Mouse (Mus musculus) MEL (cell line): ENCODE measurements at regions not wholly inside any gene's neighbourhood (a gene's known extent, or its start where the extent isn't known, plus 50 kb on each side); places are given as distances from the start of the nearest gene placed in this dataset.

Source experiments
- DNase-seq: peaks from one replicate; pipeline ENCODE4 v3.0.0; 2011; ENCODE audit warnings: low read depth, low spot score
- H3K27ac ChIP-seq: 2 replicates; pipeline ENCODE4 v1.5.1; 2012; ENCODE audit warnings: low read depth, mild to moderate bottlenecking, control low read depth, low read length, moderate library complexity; ENCODE audit not compliant: control insufficient read depth
- H3K27me3 ChIP-seq, 2 experiments: fragments of 150-350 bp in 1 of 2; sonication (generic) in 1 of 2; 2 replicates each; pipeline ENCODE4 v1.6.1; 2012; ENCODE audit warnings: low read length in 2 of 2, mild to moderate bottlenecking in 2 of 2, improper control_type of control experiment in 1 of 2, moderate library complexity in 1 of 2; ENCODE audit not compliant: insufficient read depth in 2 of 2, control insufficient read depth in 1 of 2
- H3K36me3 ChIP-seq, 2 experiments: 2 replicates each; pipeline ENCODE4 v1.6.1; 2012 to 2014; ENCODE audit warnings: low read length in 2 of 2, improper control_type of control experiment in 1 of 2, inconsistent platforms in 1 of 2, mild to moderate bottlenecking in 1 of 2; ENCODE audit not compliant: insufficient read depth in 2 of 2, control insufficient read depth in 1 of 2
- H3K4me1 ChIP-seq, 2 experiments: fragments of 150-350 bp in 1 of 2; sonication (generic) in 1 of 2; 2 replicates each; pipeline ENCODE4 v1.6.1; 2012; ENCODE audit warnings: low read length in 2 of 2, improper control_type of control experiment in 1 of 2, mild to moderate bottlenecking in 1 of 2; ENCODE audit not compliant: insufficient read depth in 2 of 2, control insufficient read depth in 1 of 2
- H3K4me3 ChIP-seq, 2 experiments: fragments of 150-350 bp in 1 of 2; sonication (generic) in 1 of 2; 2 replicates each; pipeline ENCODE4 v1.5.1; 2012; ENCODE audit warnings: low read depth in 2 of 2, low read length in 2 of 2, mild to moderate bottlenecking in 2 of 2, moderate library complexity in 2 of 2, control low read depth in 1 of 2, improper control_type of control experiment in 1 of 2; ENCODE audit not compliant: control insufficient read depth in 1 of 2, insufficient read depth in 1 of 2
- H3K79me2 ChIP-seq: 2 replicates; pipeline ENCODE4 v1.6.1; 2012; ENCODE audit warnings: mild to moderate bottlenecking, low read length, moderate library complexity; ENCODE audit not compliant: control insufficient read depth, poor library complexity, insufficient read depth
- H3K9ac ChIP-seq: 2 replicates; pipeline ENCODE4 v1.6.1; 2012; ENCODE audit warnings: low read depth, mild to moderate bottlenecking, control low read depth, low read length, moderate library complexity; ENCODE audit not compliant: control insufficient read depth, poor library complexity, severe bottlenecking
- H3K9me3 ChIP-seq: fragments of 150-350 bp; sonication (generic); replicated peaks from 2 replicates; pipeline ENCODE4 v1.6.1; 2012; ENCODE audit warnings: mild to moderate bottlenecking, low read length, improper control_type of control experiment, moderate library complexity; ENCODE audit not compliant: insufficient read depth
- BHLHE40 ChIP-seq: IDR thresholded peaks from 2 replicates; pipeline ENCODE4 v1.6.1; 2012; ENCODE audit warnings: low read depth, mild to moderate bottlenecking, inconsistent platforms, low read length, improper control_type of control experiment, borderline replicate concordance
- CHD2 ChIP-seq: IDR thresholded peaks from 2 replicates; pipeline ENCODE4 v1.6.1; 2011; ENCODE audit warnings: low read length, improper control_type of control experiment
- EP300 ChIP-seq, 2 experiments: IDR thresholded peaks; 2 replicates each; pipeline ENCODE4 v1.6.1; 2011; ENCODE audit warnings: improper control_type of control experiment in 2 of 2, low read length in 2 of 2, low read depth in 1 of 2, mild to moderate bottlenecking in 1 of 2
- GABPA ChIP-seq: IDR thresholded peaks from 2 replicates; pipeline ENCODE4 v1.6.1; 2012; ENCODE audit warnings: low read depth, mild to moderate bottlenecking, inconsistent platforms, low read length, improper control_type of control experiment, moderate library complexity
- HCFC1 ChIP-seq: IDR thresholded peaks from 2 replicates; pipeline ENCODE4 v1.6.1; 2012; ENCODE audit warnings: low read depth, mild to moderate bottlenecking, inconsistent platforms, low read length, improper control_type of control experiment, moderate library complexity
- MYC ChIP-seq: IDR thresholded peaks from 2 replicates; pipeline ENCODE4 v1.6.1; 2011; ENCODE audit warnings: low read depth, mild to moderate bottlenecking, low read length, improper control_type of control experiment, moderate library complexity
- NELFE ChIP-seq: IDR thresholded peaks from 2 replicates; pipeline ENCODE4 v1.6.1; 2011; ENCODE audit warnings: low read depth, low read length, improper control_type of control experiment
- NRF1 ChIP-seq: IDR thresholded peaks from 2 replicates; pipeline ENCODE4 v1.6.1; 2014; ENCODE audit warnings: low read depth, mild to moderate bottlenecking, inconsistent platforms, low read length, improper control_type of control experiment, moderate library complexity; ENCODE audit not compliant: poor library complexity, insufficient read depth, severe bottlenecking
- POLR2A ChIP-seq, 2 experiments: IDR thresholded peaks; 2 replicates each; pipeline ENCODE4 v1.6.1; 2011 to 2012; ENCODE audit warnings: low read length in 2 of 2, mild to moderate bottlenecking in 2 of 2, control low read depth in 1 of 2, improper control_type of control experiment in 1 of 2, low read depth in 1 of 2, moderate library complexity in 1 of 2; ENCODE audit not compliant: control insufficient read depth in 1 of 2, insufficient read depth in 1 of 2, poor library complexity in 1 of 2
- POLR2AphosphoS2 ChIP-seq: IDR thresholded peaks from 2 replicates; pipeline ENCODE4 v1.6.1; 2011; ENCODE audit warnings: low read length, improper control_type of control experiment
- POLR2AphosphoS5 ChIP-seq: IDR thresholded peaks from 2 replicates; pipeline ENCODE4 v1.6.1; 2012; ENCODE audit warnings: low read depth, borderline replicate concordance, mild to moderate bottlenecking, inconsistent platforms, low read length, moderate library complexity, mixed read lengths
- SIN3A ChIP-seq: IDR thresholded peaks from 2 replicates; pipeline ENCODE4 v1.6.1; 2012; ENCODE audit warnings: low read length, improper control_type of control experiment, inconsistent platforms
- TAL1 ChIP-seq: IDR thresholded peaks from 2 replicates; pipeline ENCODE4 v1.6.1; 2012; ENCODE audit warnings: mild to moderate bottlenecking, inconsistent platforms, low read length, moderate library complexity, mixed read lengths
- TCF12 ChIP-seq: IDR thresholded peaks from 2 replicates; pipeline ENCODE4 v1.6.1; 2014; ENCODE audit warnings: low read depth, mild to moderate bottlenecking, inconsistent platforms, low read length, improper control_type of control experiment, moderate library complexity
- UBTF ChIP-seq: IDR thresholded peaks from 2 replicates; pipeline ENCODE4 v1.6.1; 2012; ENCODE audit warnings: low read depth, mild to moderate bottlenecking, inconsistent platforms, low read length, improper control_type of control experiment, moderate library complexity, borderline replicate concordance; ENCODE audit not compliant: insufficient read depth
- USF1 ChIP-seq: IDR thresholded peaks from 2 replicates; pipeline ENCODE4 v1.6.1; 2014; ENCODE audit warnings: low read depth, mild to moderate bottlenecking, inconsistent platforms, low read length, improper control_type of control experiment, moderate library complexity
- USF2 ChIP-seq, 2 experiments: IDR thresholded peaks; 2 replicates each; pipeline ENCODE4 v1.6.1; 2011 to 2012; ENCODE audit warnings: improper control_type of control experiment in 2 of 2, low read length in 2 of 2, borderline replicate concordance in 1 of 2, inconsistent platforms in 1 of 2, low read depth in 1 of 2, mild to moderate bottlenecking in 1 of 2; ENCODE audit not compliant: insufficient read depth in 1 of 2
- ZMIZ1 ChIP-seq: IDR thresholded peaks from 2 replicates; pipeline ENCODE4 v1.6.1; 2012; ENCODE audit warnings: low read depth, mild to moderate bottlenecking, inconsistent platforms, low read length, improper control_type of control experiment, moderate library complexity

DNA sequence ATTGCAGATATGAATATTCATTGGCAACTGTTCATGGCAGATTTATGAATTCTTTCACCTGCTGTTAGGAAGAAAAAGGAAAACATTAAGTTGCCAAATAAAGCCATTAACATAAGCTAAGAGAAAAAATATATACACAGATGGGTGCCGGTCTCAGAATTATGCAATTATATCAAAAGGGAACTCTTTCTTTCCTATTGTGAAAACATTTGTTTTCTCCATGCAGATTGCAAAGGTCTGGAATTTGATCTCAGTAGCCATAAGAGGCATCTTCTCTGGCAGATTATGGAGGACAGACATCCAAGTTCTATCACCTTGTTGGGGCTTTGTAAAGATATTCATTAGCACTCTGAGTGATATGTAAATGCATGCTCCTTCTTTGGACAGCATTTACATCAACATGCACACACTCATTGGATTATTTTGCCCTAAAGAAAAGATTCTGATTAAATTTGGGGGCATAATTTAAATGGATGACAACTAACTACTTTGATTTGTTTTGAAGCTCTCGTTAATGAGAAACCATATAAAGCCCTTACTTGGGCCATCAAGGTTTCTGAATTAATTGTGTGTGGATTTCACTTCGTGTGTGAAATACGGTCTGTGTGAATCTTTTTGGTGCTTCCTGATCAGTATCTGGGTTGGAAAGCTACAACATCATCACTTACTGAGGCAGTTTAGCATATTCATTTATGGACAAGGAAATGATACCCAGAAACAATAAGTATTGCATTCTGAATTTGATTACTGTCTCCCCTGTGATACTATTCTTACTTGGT is 171.2 kb upstream of the Robo2 start:
- no peaks in the 10 kb centered on the region for H3K4me1 ChIP-seq
- no peak overlapping the region for H3K27ac ChIP-seq
- H3K4me3 ChIP-seq, result no peak overlapping the region
- H3K9me3 ChIP-seq, result no peaks in the 10 kb centered on the region
- H3K27me3 ChIP-seq, result no peaks in the 10 kb centered on the region
- TF ChIP-seq POLR2AphosphoS5, result no peak
- no peaks in the 10 kb centered on the region for H3K79me2 ChIP-seq
- DNase-seq, result no peak
- no peaks in the 10 kb centered on the region for H3K36me3 ChIP-seq
- no peak overlapping the region for H3K9ac ChIP-seq

DNA sequence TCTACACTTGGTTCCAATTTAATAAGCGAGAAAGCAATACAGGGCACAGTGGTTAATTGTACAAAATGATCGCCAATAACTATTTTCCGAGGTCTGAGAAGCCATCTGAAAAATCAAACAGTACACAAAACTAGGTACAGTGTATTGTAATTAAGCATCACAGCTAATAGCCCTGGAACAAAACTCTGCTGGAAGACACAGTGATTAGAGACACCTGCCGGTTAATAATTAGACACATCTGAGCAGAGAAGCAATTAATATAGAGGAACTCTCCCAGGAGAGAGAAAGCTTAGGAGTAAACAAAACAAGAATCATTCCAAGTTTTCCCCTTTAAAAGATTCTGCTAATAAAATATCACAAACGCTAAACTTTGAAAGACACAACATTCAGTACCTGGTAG is 136.7 kb upstream of the Robo2 start:
- no peaks in the 10 kb centered on the region for H3K36me3 ChIP-seq
- DNase-seq, result no peak
- no peak overlapping the region for H3K9ac ChIP-seq
- no peaks in the 10 kb centered on the region for H3K4me1 ChIP-seq
- H3K79me2 ChIP-seq, result no peaks in the 10 kb centered on the region
- H3K27ac ChIP-seq, result no peak overlapping the region
- TF ChIP-seq ZMIZ1 (no peak), POLR2A (IDR thresholded peaks at IDR 0.05; ENCODE audit: control insufficient read depth in 1 of 2, insufficient read depth in 1 of 2, low read depth in 1 of 2, low read length in 2 of 2, poor library complexity in 1 of 2) (no peak), MYC (no peak), TCF12 (no peak), NELFE (no peak), SIN3A (no peak), EP300 (IDR thresholded peaks at IDR 0.05; ENCODE audit: low read depth in 1 of 2, low read length in 2 of 2) (no peak), UBTF (no peak), POLR2AphosphoS2 (no peak), USF1 (no peak), BHLHE40 (no peak), USF2 (IDR thresholded peaks at IDR 0.05; ENCODE audit: borderline replicate concordance in 1 of 2, insufficient read depth in 1 of 2, low read depth in 1 of 2, low read length in 2 of 2) (no peak), TAL1 (no peak), CHD2 (no peak), GABPA (no peak), NRF1 (no peak), HCFC1 (no peak)
- H3K9me3 ChIP-seq, result no peaks in the 10 kb centered on the region
- no peak overlapping the region for H3K4me3 ChIP-seq
- H3K27me3 ChIP-seq, result no peaks in the 10 kb centered on the region
